Mouse (Mus musculus): ENCODE data around the gene Slit3.

Gene Slit3

GRCm38 (mm10) chr11:35120894-35121610 lies at the start of gene Slit3:
Gene Slit3 (plus strand): TSS chr11:35121224.
- DNase-seq (ENCODE audit: low spot score): no peak

GRCm38 (mm10) chr11:35071451-35071850 lies 49.6 kb upstream of the Slit3 start:
- no peak for DNase-seq (ENCODE audit: low spot score)

- DNase-seq (ENCODE audit: low spot score): no peak
These were observed 45.6 kb upstream of the Slit3 start for GRCm38 (mm10) chr11:35075411-35075810.

DNA sequence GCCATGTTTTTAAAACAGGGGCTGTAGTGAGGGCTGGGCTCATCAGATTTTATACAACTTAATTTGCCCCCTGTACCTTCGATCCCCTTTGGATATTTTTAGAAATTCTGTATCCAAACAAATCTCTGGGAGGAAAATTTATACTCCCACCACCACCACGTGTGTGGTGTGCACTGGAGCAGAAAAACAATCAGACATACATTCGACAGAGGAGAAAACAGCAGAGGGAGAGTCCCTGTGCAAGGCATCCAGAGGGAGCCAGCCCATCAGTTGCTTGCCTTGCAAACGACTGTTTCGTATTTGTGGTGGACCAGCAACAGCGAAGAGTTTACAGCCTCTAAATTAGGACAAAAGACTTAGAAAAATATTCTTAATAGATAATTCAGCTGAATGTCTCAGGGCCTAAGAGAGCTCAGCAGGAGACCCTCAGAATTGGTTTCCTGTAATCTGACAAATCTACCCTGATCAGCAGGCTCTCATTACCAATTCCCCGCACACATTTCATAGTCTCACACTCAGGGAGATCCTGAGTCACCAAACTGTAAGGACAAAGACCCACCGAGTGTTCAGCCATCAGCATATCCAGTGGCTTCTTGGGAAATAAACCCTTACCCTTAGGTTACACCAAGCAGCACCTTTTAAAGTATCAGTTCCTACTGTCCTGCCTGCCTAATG lies 40.4 kb upstream of the Slit3 start:
- DNase-seq (ENCODE audit: low spot score): no peak

- DNase-seq (ENCODE audit: low spot score): no peak
These were observed 38.7 kb upstream of the Slit3 start for GRCm38 (mm10) chr11:35082297-35082696.

DNA sequence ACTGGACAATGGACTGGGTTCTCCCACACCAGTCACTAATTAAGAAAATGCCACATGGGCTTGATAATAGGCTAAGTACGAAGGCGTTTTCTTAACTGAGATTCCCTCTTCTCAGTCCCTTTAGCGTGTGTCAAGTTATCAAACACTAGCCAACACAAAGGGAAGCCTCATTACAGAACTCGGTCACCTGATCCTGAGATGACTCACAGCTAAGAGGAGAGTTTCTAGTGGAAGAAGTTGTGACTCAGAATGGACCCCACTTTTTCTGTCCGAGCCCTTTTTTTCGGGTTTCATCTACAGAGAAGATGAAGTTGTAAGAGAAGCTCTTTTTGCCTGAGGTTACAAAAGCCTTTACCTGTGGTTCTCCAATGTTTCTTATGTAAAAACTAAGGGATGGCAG lies 38.0 kb upstream of the Slit3 start:
- DNase-seq (ENCODE audit: low spot score): no peak

DNA sequence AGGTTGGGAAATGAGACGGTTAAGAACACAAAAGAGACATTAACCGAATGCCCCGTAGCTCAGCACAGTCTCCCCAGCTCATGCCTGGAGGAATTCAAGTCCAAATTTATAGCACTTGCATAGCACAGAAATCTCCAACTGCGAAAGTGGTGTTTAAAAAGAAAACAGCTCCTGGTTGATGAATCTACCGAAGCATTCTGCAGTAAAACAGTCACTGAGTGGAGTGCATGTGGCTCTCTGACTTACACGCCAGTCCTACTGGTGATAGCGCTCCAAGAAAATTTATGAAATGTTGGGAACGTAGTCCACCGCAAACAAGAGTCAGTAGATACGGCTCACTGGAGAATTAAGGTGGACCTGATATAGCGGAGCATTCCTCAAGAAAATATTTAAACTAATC lies 35.7 kb upstream of the Slit3 start:
- no peak for DNase-seq (ENCODE audit: low spot score)

DNA sequence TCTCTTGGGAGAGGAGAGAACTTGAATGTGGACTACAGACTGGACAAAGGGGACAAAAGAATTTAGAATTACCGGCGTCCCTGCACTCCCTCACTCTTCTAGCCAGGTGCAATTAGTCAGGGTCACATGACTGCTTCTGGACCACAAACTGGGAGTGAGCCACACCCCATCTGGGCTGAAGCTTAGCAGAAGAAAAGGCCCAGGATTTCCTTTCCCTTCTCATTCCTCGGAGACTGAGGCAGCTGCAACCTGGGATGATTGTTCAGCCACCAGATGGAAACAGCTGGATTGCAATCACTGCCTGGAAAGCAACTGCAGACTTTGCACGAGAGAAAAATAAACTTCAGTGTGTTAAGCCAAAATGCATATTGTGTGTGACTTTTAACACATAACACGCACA lies 35.0 kb upstream of the Slit3 start:
- no peak for DNase-seq (ENCODE audit: low spot score)

DNA sequence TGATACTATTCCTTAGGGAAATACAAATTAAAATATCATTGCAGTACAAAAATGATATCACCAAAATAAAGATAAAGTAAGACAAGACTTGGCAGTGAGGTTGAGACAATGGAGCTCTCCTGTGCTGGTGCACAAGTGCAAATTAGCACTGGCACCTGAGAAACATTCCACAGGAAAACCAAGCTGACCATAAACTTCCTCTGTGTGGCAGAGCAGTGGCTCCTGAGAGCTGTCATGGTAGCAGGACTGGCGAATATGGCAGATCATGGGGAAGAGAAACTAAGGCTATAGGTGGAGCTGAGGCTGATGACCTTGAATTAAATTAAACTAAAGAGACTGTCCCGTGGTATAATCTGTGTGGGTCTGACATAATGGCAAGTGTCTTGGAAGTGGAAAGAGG lies 33.6 kb upstream of the Slit3 start:
- DNase-seq (ENCODE audit: low spot score): no peak

DNA sequence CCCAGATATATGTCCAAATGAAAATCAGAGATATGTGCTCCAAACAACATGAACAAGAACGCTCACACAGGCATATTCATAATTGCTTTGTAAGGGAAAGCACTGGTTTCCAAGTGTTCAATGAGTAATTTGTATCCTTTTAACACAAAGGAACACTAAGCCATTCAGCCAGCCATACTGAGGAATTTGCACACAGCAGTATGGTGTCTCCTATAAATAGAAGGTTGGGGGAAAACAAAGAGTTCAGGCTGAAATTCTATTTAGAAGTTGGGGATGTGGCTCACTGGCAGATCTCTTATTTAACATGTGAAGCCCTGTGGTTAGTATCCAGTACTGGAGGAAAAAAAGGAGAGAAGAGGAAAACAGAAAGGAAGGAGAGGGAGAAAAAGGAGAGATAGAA lies 32.9 kb upstream of the Slit3 start:
- DNase-seq (ENCODE audit: low spot score): no peak

GRCm38 (mm10) chr11:35090629-35091335 lies 30.2 kb upstream of the Slit3 start:
- no peak for DNase-seq (ENCODE audit: low spot score)

- DNase-seq (ENCODE audit: low spot score): no peak
These were observed 24.5 kb upstream of the Slit3 start for GRCm38 (mm10) chr11:35096538-35096937.

GRCm38 (mm10) chr11:35109781-35110180 lies 11.2 kb upstream of the Slit3 start:
- DNase-seq (ENCODE audit: low spot score): no peak

DNA sequence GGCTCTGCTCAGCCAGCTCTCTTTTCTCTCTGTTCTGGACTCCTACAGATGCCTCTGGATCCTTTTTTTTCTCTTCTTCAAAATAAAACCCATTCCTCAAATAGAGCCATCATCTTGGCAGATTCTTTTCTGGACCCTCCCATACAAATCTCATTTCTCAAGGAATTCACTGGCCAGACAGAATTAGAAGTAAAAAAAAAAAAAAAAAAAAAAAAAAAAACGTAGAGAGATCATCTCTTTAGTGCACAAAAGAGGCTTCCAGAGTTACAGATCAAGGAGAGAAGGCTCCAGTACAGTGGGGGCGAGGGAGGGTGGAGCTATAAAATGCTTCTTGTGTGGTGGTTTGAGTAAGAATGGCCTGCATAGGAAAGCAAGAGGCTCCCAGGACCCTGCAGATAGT lies 10.2 kb upstream of the Slit3 start:
- no peak for DNase-seq (ENCODE audit: low spot score)

GRCm38 (mm10) chr11:35113290-35113689 lies 7.7 kb upstream of the Slit3 start:
- DNase-seq (ENCODE audit: low spot score): no peak

GRCm38 (mm10) chr11:35116436-35116835 lies 4.6 kb upstream of the Slit3 start:
- no peak for DNase-seq (ENCODE audit: low spot score)

GRCm38 (mm10) chr11:35117871-35118270 lies 3.2 kb upstream of the Slit3 start:
- DNase-seq (ENCODE audit: low spot score): no peak

DNA sequence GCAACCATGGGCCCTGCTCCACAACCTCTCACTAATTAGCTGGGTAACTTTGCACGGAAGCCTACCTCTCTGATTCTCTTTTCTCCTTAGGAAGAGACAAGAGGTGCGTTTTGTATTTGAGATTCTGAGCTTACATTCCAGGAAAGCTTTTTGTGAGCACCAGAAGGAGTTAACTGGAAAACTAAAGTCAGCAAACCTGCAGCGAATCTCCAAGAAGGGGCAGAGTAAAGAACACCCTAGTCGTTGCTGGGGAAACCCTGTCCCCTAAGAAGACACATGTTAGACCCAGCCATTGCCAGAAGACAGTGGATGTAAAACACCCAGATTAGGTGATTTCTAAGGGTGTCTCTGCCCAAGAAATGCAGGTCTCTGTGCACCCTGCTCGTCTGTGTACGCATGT lies 2.3 kb upstream of the Slit3 start:
- no peak for DNase-seq (ENCODE audit: low spot score)

- no peak for DNase-seq (ENCODE audit: low spot score)
These were observed 1.7 kb upstream of the Slit3 start for GRCm38 (mm10) chr11:35119360-35119759.

DNA sequence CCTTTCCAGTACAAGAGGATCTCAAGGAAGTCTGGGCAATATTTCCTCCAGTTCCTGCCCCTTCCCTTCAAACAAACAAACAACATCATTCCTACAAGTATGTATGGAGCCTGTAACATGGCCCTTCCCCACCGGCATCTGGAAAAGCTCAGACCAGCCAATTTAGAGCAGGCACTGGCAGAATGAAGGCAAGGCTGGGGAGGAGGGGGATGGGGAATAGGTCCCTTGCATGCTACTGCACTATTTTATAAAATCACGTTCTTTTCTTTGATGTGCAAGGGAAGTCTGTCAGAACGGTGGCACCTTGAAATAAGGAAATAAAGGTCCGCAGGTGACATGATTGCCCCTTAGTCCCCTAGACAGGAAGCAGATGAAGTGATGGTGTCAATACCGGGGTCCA lies 948 bp upstream of the Slit3 start:
- no peak for DNase-seq (ENCODE audit: low spot score)

GRCm38 (mm10) chr11:35121611-35121959 lies 561 bp downstream of the Slit3 start:
- no peak for DNase-seq (ENCODE audit: low spot score)

- DNase-seq (ENCODE audit: low spot score): no peak
These were observed 1.2 kb downstream of the Slit3 start for GRCm38 (mm10) chr11:35122091-35122811.

Measured in c-Kit-positive CD71-positive TER-119-positive erythroid progenitor cells, embryonic 14.5 days (primary cell).